In the genomic region with DNA sequence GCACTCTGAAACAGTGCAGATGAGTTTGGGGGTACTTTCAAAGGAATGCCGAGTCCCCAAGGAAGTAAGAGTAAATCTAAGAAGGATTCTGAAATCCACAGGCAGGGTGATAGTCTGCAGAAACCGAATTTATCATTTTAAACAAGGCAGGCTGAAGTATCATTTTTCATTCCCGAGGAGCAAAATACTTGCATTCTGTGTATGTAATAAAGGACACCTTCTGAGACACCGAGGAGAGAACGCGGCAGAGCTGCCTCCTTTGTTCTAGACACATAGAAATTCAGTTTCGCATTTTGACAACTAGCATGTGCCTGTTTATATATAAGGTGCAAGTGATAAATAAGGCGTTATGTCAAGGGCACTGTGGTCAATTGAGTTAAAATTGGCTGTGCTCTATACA, we compare ENCODE assay signal across 8 mouse cellular contexts. TPM values are rescaled to one million over a fixed set of nuclear protein-coding genes. Genes with fewer than 3 reads are reported as not detected.
DNase-seq lines count a peak whose midpoint lies in the region; ATAC-seq and TF ChIP-seq lines count a peak whose summit lies in the region.

No protein-coding gene starts in this region.

- H3K9me3 ChIP-seq in forebrain, embryonic 16.5 days (ENCODE audit: control insufficient read depth, low read length), result no peaks in the 10 kb centered on the region
- H3K9me3 ChIP-seq in limb, embryonic 13.5 days, result no peaks in the 10 kb centered on the region
- H3K9me3 ChIP-seq in neural tube, embryonic 13.5 days, result no peaks in the 10 kb centered on the region

- no peak overlapping the region for H3K9ac ChIP-seq in forebrain, embryonic 16.5 days (replicated peaks; ENCODE audit: low read depth, low read length)
- H3K9ac ChIP-seq in limb, embryonic 13.5 days, result no peak overlapping the region
- H3K9ac ChIP-seq in neural tube, embryonic 13.5 days, result no peak overlapping the region

- peak overlapping the region; percentile 23 for H3K4me3 ChIP-seq in lung, adult 2 months (replicated peaks; ENCODE audit: extremely low read depth, low read depth, low read length)
- no peak overlapping the region for H3K4me3 ChIP-seq in forebrain, embryonic 16.5 days (replicated peaks; ENCODE audit: low read length)
- H3K4me3 ChIP-seq in limb, embryonic 13.5 days, result peak overlapping the region; percentile 35
- H3K4me3 ChIP-seq in neural tube, embryonic 13.5 days, result no peak overlapping the region

- H3K36me3 ChIP-seq in forebrain, embryonic 16.5 days (ENCODE audit: control insufficient read depth, insufficient read depth), result no peaks in the 10 kb centered on the region
- no peaks in the 10 kb centered on the region for H3K36me3 ChIP-seq in limb, embryonic 13.5 days
- no peaks in the 10 kb centered on the region for H3K36me3 ChIP-seq in neural tube, embryonic 13.5 days

- ATAC-seq in forebrain, embryonic 16.5 days, result no peak
- no peak for ATAC-seq in limb, embryonic 13.5 days (ENCODE audit: low FRiP score, low read depth)
- ATAC-seq in neural tube, embryonic 13.5 days (ENCODE audit: low read depth), result no peak

- H3K27ac ChIP-seq in forebrain, embryonic 16.5 days (ENCODE audit: low read length), result no peak overlapping the region
- H3K27ac ChIP-seq in limb, embryonic 13.5 days, result no peak overlapping the region
- H3K27ac ChIP-seq in neural tube, embryonic 13.5 days (replicated peaks), result no peak overlapping the region

- peaks cover 3% of the 10 kb centered on the region; the same call in 1 of the 2 replicates for H3K27me3 ChIP-seq in forebrain, embryonic 16.5 days (replicated peaks; ENCODE audit: control insufficient read depth, insufficient read depth, low read length)
- H3K27me3 ChIP-seq in limb, embryonic 13.5 days, result peaks cover 17% of the 10 kb centered on the region; the same call in 1 of the 2 replicates
- peaks cover 44% of the 10 kb centered on the region for H3K27me3 ChIP-seq in neural tube, embryonic 13.5 days

- peak overlapping the region; percentile 19; the same call in 1 of the 2 replicates for H3K4me2 ChIP-seq in forebrain, embryonic 16.5 days (ENCODE audit: low read length)
- peak overlapping the region; percentile 55 for H3K4me2 ChIP-seq in limb, embryonic 13.5 days (replicated peaks)
- H3K4me2 ChIP-seq in neural tube, embryonic 13.5 days, result peak overlapping the region; percentile 43; the same call in 1 of the 2 replicates

- no peak for TF ChIP-seq POLR2A in lung, adult 2 months (IDR thresholded peaks at IDR 0.05; ENCODE audit: borderline replicate concordance, extremely low read depth, low read depth, low read length)

- TF ChIP-seq CTCF in lung, adult 2 months (IDR thresholded peaks at IDR 0.05; ENCODE audit: insufficient read depth, low read length), result no peak

- DNase-seq in lung, adult 2 months, result no peak
- DNase-seq in lung, postnatal 10 days, result no peak
- no peak for DNase-seq in spleen, adult 12 weeks (ENCODE audit: low spot score)
- DNase-seq in thymus, adult 18-20 months, result no peak
- DNase-seq in retina, postnatal 1 day, result no peak

- no peaks in the 10 kb centered on the region for H3K4me1 ChIP-seq in lung, adult 2 months (ENCODE audit: control insufficient read depth, insufficient read depth, low read length)
- H3K4me1 ChIP-seq in forebrain, embryonic 16.5 days (replicated peaks; ENCODE audit: control insufficient read depth, insufficient read depth, low read length), result no peaks in the 10 kb centered on the region
- no peaks in the 10 kb centered on the region for H3K4me1 ChIP-seq in limb, embryonic 13.5 days
- no peaks in the 10 kb centered on the region for H3K4me1 ChIP-seq in neural tube, embryonic 13.5 days (replicated peaks)

- 37% methylated on average over 8 of the region's 8 CpGs for WGBS in lung, adult 2 months
- WGBS in forebrain, embryonic 16.5 days, result 34% methylated on average over 8 of the region's 8 CpGs
- 31% methylated on average over 8 of the region's 8 CpGs for WGBS in limb, embryonic 13.5 days
- WGBS in neural tube, embryonic 13.5 days, result 52% methylated on average over 8 of the region's 8 CpGs

RNA-seq across cellular contexts. Expression of a gene that starts 0.7 kb away (rescaled TPM):
- polyA plus RNA-seq in lung, adult 2 months (2012; rRNA removed), result 8.6 and 9.6 TPM in 2 replicates
- 10.0 and 10.1 TPM in 2 replicates for polyA plus RNA-seq in forebrain, embryonic 16.5 days (2015; fragmentation: Nextera tagmentation; extraction: Ambion mirVana)
- 10.4 and 10.7 TPM in 2 replicates for polyA plus RNA-seq in limb, embryonic 13.5 days (2015; fragmentation: Nextera tagmentation; extraction: Ambion mirVana)
- polyA plus RNA-seq in neural tube, embryonic 13.5 days (2015; fragmentation: Nextera tagmentation; extraction: Ambion mirVana), result 5.2 and 6.4 TPM in 2 replicates

Comparison
In these comparisons a context has a peak if more than half of its experiments do, and no peak if none do; other contexts are left out.
1. H3K4me3 ChIP-seq: peak in lung, adult 2 months (single experiment) and limb, embryonic 13.5 days (single experiment); none in forebrain, embryonic 16.5 days (single experiment) and neural tube, embryonic 13.5 days (single experiment).
2. Peak in every context shown above with its lines, with median percentiles within 50 percentile points of each other: H3K4me2 ChIP-seq.